Mouse (Mus musculus) liver, postnatal 0 days (tissue): ENCODE data around the gene Ralgapa2.

ENCODE experiments used
- CTCF ChIP-seq: sonication (generic); IDR thresholded peaks from 2 replicates; pipeline ENCODE4 v1.5.1; 2016; ENCODE audit warnings: antibody characterized with exemption, low read depth
- EP300 ChIP-seq: IDR thresholded peaks from 2 replicates; pipeline ENCODE4 v1.6.1; 2016; ENCODE audit warnings: antibody characterized with exemption, low read depth, mild to moderate bottlenecking

DNA sequence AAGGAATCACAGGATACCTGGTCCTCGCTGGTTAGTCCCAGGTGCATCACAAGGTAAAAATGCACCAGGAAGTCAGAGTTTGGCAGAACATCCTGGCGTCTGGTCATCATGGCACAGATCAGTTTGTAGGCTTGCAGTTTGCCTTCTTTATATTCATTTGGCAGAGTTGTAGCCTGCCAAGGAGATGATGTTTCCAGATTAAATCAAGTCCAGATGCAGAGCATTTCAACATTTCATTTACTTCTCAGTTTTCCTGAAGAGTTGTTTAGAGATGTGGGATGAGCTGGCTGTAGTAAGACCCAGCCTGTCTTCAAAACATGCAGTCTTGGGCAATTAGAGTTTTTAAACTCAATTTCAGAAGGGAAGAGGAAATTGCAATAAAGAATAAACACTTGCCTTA, 124.9 kb downstream of the Ralgapa2 start:
- TF ChIP-seq EP300, result no peak
- TF ChIP-seq CTCF, result no peak
